Mouse (Mus musculus): ENCODE data around the gene Rnf222. TPM values are rescaled to one million over a fixed set of nuclear protein-coding genes. Genes with fewer than 3 reads are reported as not detected.
"Not testable (repeated sequence)": the region's sequence is repeated elsewhere in the genome, so short reads cannot be mapped to it uniquely, and the experiment has no call there.

Rnf222 gene
- polyA plus RNA-seq, 1 experiment from 2014 or later: 0.05 TPM

- Histone ChIP-seq H3K27me3 (ENCODE audit: poor library complexity, severe bottlenecking) (no peaks in the 10 kb centered on the region), H3K4me3 (no peak overlapping the region), H3K36me3 (replicated peaks) (no peaks in the 10 kb centered on the region), H3K9me3 (no peaks in the 10 kb centered on the region), H3K27ac (no peak overlapping the region), H3K4me1 (peaks cover under 1% of the 10 kb centered on the region; the same call in 1 of the 2 replicates)
- 82% methylated on average over 5 of the region's 5 CpGs for WGBS
- DNase-seq (ENCODE audit: extremely low spot score, low spot score): no peak
Observed at GRCm38 (mm10) chr11:68933885-68934507, 45.6 kb downstream of the Rnf222 start.

GRCm38 (mm10) chr11:68936951-68937350, 48.6 kb downstream of the Rnf222 start:
- 91% methylated on average over 4 of the region's 4 CpGs for WGBS
- not testable (repeated sequence) for H3K27me3 ChIP-seq (ENCODE audit: poor library complexity, severe bottlenecking); H3K9me3 ChIP-seq; H3K36me3 ChIP-seq (replicated peaks); H3K27ac ChIP-seq; H3K4me3 ChIP-seq; DNase-seq (ENCODE audit: extremely low spot score, low spot score)
- peaks cover 15% of the 10 kb centered on the region for H3K4me1 ChIP-seq

GRCm38 (mm10) chr11:68939451-68940304, 51.3 kb downstream of the Rnf222 start:
- peaks cover 15% of the 10 kb centered on the region for H3K4me1 ChIP-seq
- H3K27me3 ChIP-seq (ENCODE audit: poor library complexity, severe bottlenecking): no peaks in the 10 kb centered on the region
- H3K4me3 ChIP-seq: peak overlapping the region; percentile 58
- no peaks in the 10 kb centered on the region; the same call in 1 of the 2 replicates for H3K36me3 ChIP-seq (replicated peaks)
- DNase-seq (ENCODE audit: extremely low spot score, low spot score): peak; percentile 91
- H3K9me3 ChIP-seq: no peaks in the 10 kb centered on the region
- WGBS: 6% methylated on average over 16 of the region's 16 CpGs
- H3K27ac ChIP-seq: peak overlapping the region; percentile 87

- Histone ChIP-seq H3K36me3 (replicated peaks) (no peaks in the 10 kb centered on the region; the same call in 1 of the 2 replicates), H3K27me3 (ENCODE audit: poor library complexity, severe bottlenecking) (no peaks in the 10 kb centered on the region), H3K27ac (peak overlapping the region; percentile 87), H3K4me1 (peaks cover 15% of the 10 kb centered on the region), H3K9me3 (no peaks in the 10 kb centered on the region), H3K4me3 (peak overlapping the region; percentile 58)
- 69% methylated on average over 4 of the region's 4 CpGs for WGBS
- DNase-seq (ENCODE audit: extremely low spot score, low spot score): no peak
Observed at GRCm38 (mm10) chr11:68940516-68940915, 52.2 kb downstream of the Rnf222 start.

GRCm38 (mm10) chr11:68942731-68943130, 54.4 kb downstream of the Rnf222 start:
- WGBS: 88% methylated on average over 8 of the region's 8 CpGs
- Histone ChIP-seq H3K36me3 (replicated peaks) (no peaks in the 10 kb centered on the region; the same call in 1 of the 2 replicates), H3K4me1 (peaks cover 26% of the 10 kb centered on the region), H3K27me3 (ENCODE audit: poor library complexity, severe bottlenecking) (peaks cover 20% of the 10 kb centered on the region), H3K9me3 (no peaks in the 10 kb centered on the region), H3K27ac (no peak overlapping the region), H3K4me3 (no peak overlapping the region)
- DNase-seq (ENCODE audit: extremely low spot score, low spot score): no peak

GRCm38 (mm10) chr11:68945245-68945644, 56.9 kb downstream of the Rnf222 start:
- peaks cover 38% of the 10 kb centered on the region for H3K27me3 ChIP-seq (ENCODE audit: poor library complexity, severe bottlenecking)
- no peaks in the 10 kb centered on the region; the same call in 1 of the 2 replicates for H3K36me3 ChIP-seq (replicated peaks)
- no peaks in the 10 kb centered on the region for H3K9me3 ChIP-seq
- no peak for DNase-seq (ENCODE audit: extremely low spot score, low spot score)
- H3K27ac ChIP-seq: no peak overlapping the region
- H3K4me3 ChIP-seq: no peak overlapping the region
- WGBS: 73% methylated on average over 2 of the region's 2 CpGs
- peaks cover 16% of the 10 kb centered on the region for H3K4me1 ChIP-seq

Other genes with a start within 250 kb of the Rnf222 start
- 161 and 167 TPM in 2 replicates for gene Myh10, start 197.0 kb upstream of the Rnf222 start, polyA plus RNA-seq (2016; fragmentation: Nextera tagmentation; extraction: Ambion mirVana)
- 49.4 and 51.3 TPM in 2 replicates for gene Ndel1, start 16.7 kb upstream of the Rnf222 start, polyA plus RNA-seq (2016; fragmentation: Nextera tagmentation; extraction: Ambion mirVana)
- gene Rpl26, start 13.0 kb downstream of the Rnf222 start, polyA plus RNA-seq (2016; fragmentation: Nextera tagmentation; extraction: Ambion mirVana): 1,077 and 1,081 TPM in 2 replicates
- gene Odf4, start 38.5 kb downstream of the Rnf222 start, polyA plus RNA-seq (2016; fragmentation: Nextera tagmentation; extraction: Ambion mirVana): not detected in 2 replicates
- 6.7 and 6.8 TPM in 2 replicates for gene Arhgef15, start 68.9 kb downstream of the Rnf222 start, polyA plus RNA-seq (2016; fragmentation: Nextera tagmentation; extraction: Ambion mirVana)
- gene Slc25a35, start 79.6 kb downstream of the Rnf222 start, polyA plus RNA-seq (2016; fragmentation: Nextera tagmentation; extraction: Ambion mirVana): 1.9 and 2.1 TPM in 2 replicates
- 90.7 and 97.5 TPM in 2 replicates for gene Rangrf, start 86.6 kb downstream of the Rnf222 start, polyA plus RNA-seq (2016; fragmentation: Nextera tagmentation; extraction: Ambion mirVana)
- gene Pfas, start 119.9 kb downstream of the Rnf222 start, polyA plus RNA-seq (2016; fragmentation: Nextera tagmentation; extraction: Ambion mirVana): 70.5 and 72.8 TPM in 2 replicates
- 79.6 and 86.1 TPM in 2 replicates for gene Ctc1, start 127.4 kb downstream of the Rnf222 start, polyA plus RNA-seq (2016; fragmentation: Nextera tagmentation; extraction: Ambion mirVana)
- 227 and 236 TPM in 2 replicates for gene Aurkb, start 157.1 kb downstream of the Rnf222 start, polyA plus RNA-seq (2016; fragmentation: Nextera tagmentation; extraction: Ambion mirVana)
- gene Borcs6, start 171.2 kb downstream of the Rnf222 start, polyA plus RNA-seq (2016; fragmentation: Nextera tagmentation; extraction: Ambion mirVana): 3.8 and 4.1 TPM in 2 replicates
- gene Tmem107, start 182.3 kb downstream of the Rnf222 start, polyA plus RNA-seq (2016; fragmentation: Nextera tagmentation; extraction: Ambion mirVana): 60.8 and 61.0 TPM in 2 replicates
- gene Vamp2, start 199.9 kb downstream of the Rnf222 start, polyA plus RNA-seq (2016; fragmentation: Nextera tagmentation; extraction: Ambion mirVana): 51.3 and 57.6 TPM in 2 replicates
- 7.3 and 9.0 TPM in 2 replicates for gene Per1, start 206.7 kb downstream of the Rnf222 start, polyA plus RNA-seq (2016; fragmentation: Nextera tagmentation; extraction: Ambion mirVana)
- 0.16 and 0.17 TPM in 2 replicates for gene Hes7, start 231.9 kb downstream of the Rnf222 start, polyA plus RNA-seq (2016; fragmentation: Nextera tagmentation; extraction: Ambion mirVana)
- 0.11 and 0.16 TPM in 2 replicates for gene 9130213A22Rik, start 234.0 kb downstream of the Rnf222 start, polyA plus RNA-seq (2016; fragmentation: Nextera tagmentation; extraction: Ambion mirVana)
- gene Aloxe3, start 237.3 kb downstream of the Rnf222 start, polyA plus RNA-seq (2016; fragmentation: Nextera tagmentation; extraction: Ambion mirVana): 0.26 and 0.28 TPM in 2 replicates

All from forebrain, embryonic 10.5 days (tissue).